Mouse (Mus musculus): ENCODE data around the gene Slc30a1. TPM values are rescaled to one million over a fixed set of nuclear protein-coding genes. Genes with fewer than 3 reads are reported as not detected.

Gene Slc30a1
- polyA plus RNA-seq, 1 experiment from 2014 or later = 2.3 TPM

DNA sequence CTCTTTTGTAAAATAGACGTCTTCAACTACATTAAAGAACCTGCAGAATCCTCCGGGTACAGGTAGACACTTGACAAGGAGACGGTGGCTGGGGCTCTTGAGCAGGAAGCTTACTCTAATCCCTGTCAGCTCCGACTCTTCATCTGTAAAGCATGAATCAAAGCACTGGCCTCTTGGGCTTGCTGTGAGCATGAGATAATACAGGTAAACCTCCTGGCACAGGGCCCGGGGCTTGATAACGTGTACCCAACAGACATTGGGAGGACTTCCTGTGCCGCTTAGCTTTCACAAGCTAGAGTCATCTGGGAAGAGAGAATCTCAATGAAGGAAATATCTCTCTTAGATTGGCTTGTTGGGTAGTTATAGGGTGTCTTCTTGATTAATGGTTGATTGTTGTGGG, 31.6 kb upstream of the Slc30a1 start:
- Histone ChIP-seq H3K4me2 (ENCODE audit: low read length) (no peak overlapping the region), H3K4me1 (ENCODE audit: control insufficient read depth, insufficient read depth, low read length) (no peaks in the 10 kb centered on the region), H3K27me3 (ENCODE audit: control insufficient read depth, insufficient read depth, low read depth, low read length) (no peaks in the 10 kb centered on the region), H3K9me3 (replicated peaks; ENCODE audit: control insufficient read depth, low read length, poor library complexity, severe bottlenecking) (no peaks in the 10 kb centered on the region), H3K4me3 (ENCODE audit: low read depth, low read length) (no peak overlapping the region), H3K27ac (ENCODE audit: low read length) (no peak overlapping the region), H3K9ac (ENCODE audit: low read depth, low read length) (no peak overlapping the region), H3K36me3 (ENCODE audit: control insufficient read depth, insufficient read depth, low read length) (no peaks in the 10 kb centered on the region)
- 84% methylated on average over 7 of the region's 7 CpGs for WGBS
- ATAC-seq = no peak

DNA sequence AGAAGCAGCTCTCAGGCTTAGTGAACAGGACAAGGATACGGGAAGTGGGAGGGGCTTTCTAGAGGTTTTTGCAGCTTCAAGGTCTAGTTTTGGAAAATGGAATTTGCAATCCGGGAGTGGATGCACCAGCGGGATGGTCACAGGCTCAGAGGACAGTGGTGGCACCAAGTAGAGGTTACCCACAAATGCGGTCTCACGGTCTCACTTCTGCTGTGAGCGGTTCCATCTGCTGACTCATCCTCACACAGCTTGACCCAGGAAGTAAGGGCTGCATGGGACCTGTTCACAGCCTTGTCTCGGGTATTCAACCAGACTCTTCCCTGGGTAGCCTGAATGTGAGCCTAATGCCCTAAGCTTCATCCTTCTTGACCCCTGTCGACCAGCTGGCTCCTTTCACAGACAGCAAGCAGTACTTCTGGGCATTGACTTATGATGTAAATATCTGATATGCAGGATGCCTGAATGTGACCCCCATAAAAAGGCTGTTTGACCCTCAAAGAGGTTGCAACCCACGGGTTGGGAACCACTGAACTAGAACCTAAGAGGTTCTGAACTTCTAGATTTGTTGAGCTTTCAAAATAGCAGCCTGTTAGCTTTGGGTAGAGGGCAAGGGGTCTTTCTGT, 30.8 kb upstream of the Slc30a1 start:
- H3K9ac ChIP-seq (ENCODE audit: low read depth, low read length) = no peak overlapping the region
- H3K27ac ChIP-seq (ENCODE audit: low read length) = no peak overlapping the region
- H3K27me3 ChIP-seq (ENCODE audit: control insufficient read depth, insufficient read depth, low read depth, low read length) = no peaks in the 10 kb centered on the region
- WGBS = 81% methylated on average over 9 of the region's 9 CpGs
- H3K4me1 ChIP-seq (ENCODE audit: control insufficient read depth, insufficient read depth, low read length) = no peaks in the 10 kb centered on the region
- H3K4me2 ChIP-seq (ENCODE audit: low read length) = no peak overlapping the region
- no peak for ATAC-seq
- no peaks in the 10 kb centered on the region for H3K9me3 ChIP-seq (replicated peaks; ENCODE audit: control insufficient read depth, low read length, poor library complexity, severe bottlenecking)
- H3K4me3 ChIP-seq (ENCODE audit: low read depth, low read length) = no peak overlapping the region
- H3K36me3 ChIP-seq (ENCODE audit: control insufficient read depth, insufficient read depth, low read length) = no peaks in the 10 kb centered on the region

DNA sequence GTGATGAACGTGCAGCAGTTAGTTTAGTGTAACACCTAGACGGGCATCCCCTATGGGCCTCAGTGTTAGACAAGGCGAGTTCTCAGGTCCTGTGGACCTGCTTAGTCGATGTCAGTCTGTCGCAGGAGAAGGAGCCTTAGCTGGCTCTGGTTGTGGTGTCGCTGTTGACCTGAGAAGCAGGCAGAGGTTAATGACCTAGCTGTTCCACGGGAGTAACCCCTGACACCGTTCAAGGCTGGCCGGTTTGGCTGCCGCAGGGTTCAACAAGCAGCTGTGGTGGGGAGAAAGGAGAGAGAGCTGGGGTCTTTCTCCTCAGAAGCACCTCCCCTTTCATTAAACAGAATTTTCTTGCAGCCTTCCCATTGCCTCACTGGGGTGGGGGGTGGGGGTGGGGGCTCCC, 28.9 kb upstream of the Slc30a1 start:
- no peak for ATAC-seq

DNA sequence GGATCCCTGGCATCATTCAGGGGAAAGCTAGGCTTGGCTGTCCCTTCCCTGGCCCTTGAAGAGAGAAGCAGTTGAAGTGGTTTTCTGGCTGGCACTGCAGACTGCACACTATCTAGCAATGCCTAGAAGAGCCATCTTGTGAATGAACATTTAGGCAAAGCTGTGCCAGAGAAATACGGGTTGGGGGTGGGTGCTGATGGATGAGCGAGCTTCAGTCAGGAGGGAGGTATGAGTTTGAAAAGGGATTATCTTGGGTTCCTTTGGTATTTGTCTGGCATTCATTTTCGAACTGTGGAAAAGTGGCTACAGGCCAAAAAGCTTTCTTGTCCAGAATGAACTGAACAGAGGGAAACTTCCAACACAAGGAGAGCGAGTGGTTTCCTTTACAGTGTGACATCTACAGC, 28.0 kb upstream of the Slc30a1 start:
- Histone ChIP-seq H3K4me2 (ENCODE audit: low read length) (no peak overlapping the region), H3K9me3 (replicated peaks; ENCODE audit: control insufficient read depth, low read length, poor library complexity, severe bottlenecking) (no peaks in the 10 kb centered on the region), H3K27me3 (ENCODE audit: control insufficient read depth, insufficient read depth, low read depth, low read length) (no peaks in the 10 kb centered on the region), H3K4me3 (ENCODE audit: low read depth, low read length) (no peak overlapping the region), H3K4me1 (ENCODE audit: control insufficient read depth, insufficient read depth, low read length) (no peaks in the 10 kb centered on the region), H3K36me3 (ENCODE audit: control insufficient read depth, insufficient read depth, low read length) (no peaks in the 10 kb centered on the region), H3K27ac (ENCODE audit: low read length) (no peak overlapping the region), H3K9ac (ENCODE audit: low read depth, low read length) (no peak overlapping the region)
- 46% methylated on average over 4 of the region's 4 CpGs for WGBS
- ATAC-seq = no peak

More for the DNA sequence above, 28.9 kb upstream of the Slc30a1 start:
- WGBS = 75% methylated on average over 10 of the region's 10 CpGs
- Histone ChIP-seq H3K4me2 (ENCODE audit: low read length) (no peak overlapping the region), H3K9ac (ENCODE audit: low read depth, low read length) (no peak overlapping the region), H3K27me3 (ENCODE audit: control insufficient read depth, insufficient read depth, low read depth, low read length) (no peaks in the 10 kb centered on the region), H3K4me1 (ENCODE audit: control insufficient read depth, insufficient read depth, low read length) (no peaks in the 10 kb centered on the region), H3K9me3 (replicated peaks; ENCODE audit: control insufficient read depth, low read length, poor library complexity, severe bottlenecking) (no peaks in the 10 kb centered on the region), H3K36me3 (ENCODE audit: control insufficient read depth, insufficient read depth, low read length) (no peaks in the 10 kb centered on the region), H3K27ac (ENCODE audit: low read length) (no peak overlapping the region), H3K4me3 (ENCODE audit: low read depth, low read length) (no peak overlapping the region)

DNA sequence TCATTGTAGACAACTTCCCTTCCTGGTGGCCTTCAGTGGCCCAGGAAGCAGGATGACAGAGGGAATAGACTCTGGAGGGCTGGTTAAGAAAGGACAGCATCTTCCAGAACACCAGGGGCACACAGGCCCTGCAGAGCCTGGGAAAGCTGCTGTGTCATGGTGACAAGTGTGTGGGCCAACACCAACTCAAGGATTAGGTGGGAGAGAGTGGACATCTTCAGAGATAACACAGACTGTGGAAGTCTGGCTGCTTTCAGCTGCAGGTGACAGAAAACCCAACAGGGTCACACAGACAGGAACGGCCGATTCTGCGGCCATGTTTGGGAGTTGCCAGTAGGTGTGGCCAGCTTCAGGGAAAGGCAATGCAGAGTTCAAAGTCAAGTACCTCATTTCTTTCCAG, 26.3 kb upstream of the Slc30a1 start:
- Histone ChIP-seq H3K9me3 (replicated peaks; ENCODE audit: control insufficient read depth, low read length, poor library complexity, severe bottlenecking) (no peaks in the 10 kb centered on the region), H3K4me3 (ENCODE audit: low read depth, low read length) (no peak overlapping the region), H3K9ac (ENCODE audit: low read depth, low read length) (no peak overlapping the region), H3K27me3 (ENCODE audit: control insufficient read depth, insufficient read depth, low read depth, low read length) (no peaks in the 10 kb centered on the region), H3K27ac (ENCODE audit: low read length) (no peak overlapping the region), H3K4me2 (ENCODE audit: low read length) (no peak overlapping the region), H3K36me3 (ENCODE audit: control insufficient read depth, insufficient read depth, low read length) (no peaks in the 10 kb centered on the region), H3K4me1 (ENCODE audit: control insufficient read depth, insufficient read depth, low read length) (no peaks in the 10 kb centered on the region)
- no peak for ATAC-seq
- 97% methylated on average over 3 of the region's 3 CpGs for WGBS

DNA sequence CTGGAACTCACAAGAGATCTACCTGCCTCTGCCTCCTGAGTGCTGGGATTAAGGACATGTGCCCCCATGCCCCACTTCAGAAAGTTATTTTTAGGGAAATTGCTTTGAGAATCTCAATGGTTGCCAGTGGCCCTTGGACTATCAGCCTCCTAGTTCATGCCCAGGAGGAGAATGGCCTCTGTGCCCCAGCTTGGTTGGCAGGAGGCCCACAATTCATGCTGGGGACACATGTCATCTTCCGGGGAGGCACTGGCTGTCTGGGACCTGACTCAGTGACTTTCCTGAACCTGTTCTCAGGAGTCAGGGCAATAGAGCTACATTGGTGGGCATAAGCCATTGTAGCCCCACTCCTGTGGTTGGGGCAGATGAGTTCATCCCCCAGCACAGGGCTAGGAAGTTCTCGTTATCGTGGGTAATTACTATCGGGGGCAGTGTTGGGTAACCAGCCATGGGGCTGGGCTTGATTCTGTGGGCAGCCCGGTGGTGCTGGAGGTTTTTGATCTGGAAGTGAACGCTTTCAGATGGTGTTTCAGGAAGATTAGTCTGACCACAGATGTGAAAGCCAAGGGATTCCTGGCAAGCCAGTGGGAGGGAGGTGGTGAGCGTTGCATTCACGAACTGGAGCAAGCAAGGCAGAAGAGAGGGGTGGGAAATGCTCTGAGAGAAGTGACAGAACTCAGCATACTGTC, 25.5 kb upstream of the Slc30a1 start:
- no peak overlapping the region for H3K4me2 ChIP-seq (ENCODE audit: low read length)
- ATAC-seq = no peak
- H3K27me3 ChIP-seq (ENCODE audit: control insufficient read depth, insufficient read depth, low read depth, low read length) = no peaks in the 10 kb centered on the region
- H3K4me3 ChIP-seq (ENCODE audit: low read depth, low read length) = no peak overlapping the region
- H3K9ac ChIP-seq (ENCODE audit: low read depth, low read length) = no peak overlapping the region
- H3K27ac ChIP-seq (ENCODE audit: low read length) = no peak overlapping the region
- WGBS = 67% methylated on average over 8 of the region's 8 CpGs
- H3K4me1 ChIP-seq (ENCODE audit: control insufficient read depth, insufficient read depth, low read length) = no peaks in the 10 kb centered on the region
- H3K36me3 ChIP-seq (ENCODE audit: control insufficient read depth, insufficient read depth, low read length) = no peaks in the 10 kb centered on the region
- no peaks in the 10 kb centered on the region for H3K9me3 ChIP-seq (replicated peaks; ENCODE audit: control insufficient read depth, low read length, poor library complexity, severe bottlenecking)

DNA sequence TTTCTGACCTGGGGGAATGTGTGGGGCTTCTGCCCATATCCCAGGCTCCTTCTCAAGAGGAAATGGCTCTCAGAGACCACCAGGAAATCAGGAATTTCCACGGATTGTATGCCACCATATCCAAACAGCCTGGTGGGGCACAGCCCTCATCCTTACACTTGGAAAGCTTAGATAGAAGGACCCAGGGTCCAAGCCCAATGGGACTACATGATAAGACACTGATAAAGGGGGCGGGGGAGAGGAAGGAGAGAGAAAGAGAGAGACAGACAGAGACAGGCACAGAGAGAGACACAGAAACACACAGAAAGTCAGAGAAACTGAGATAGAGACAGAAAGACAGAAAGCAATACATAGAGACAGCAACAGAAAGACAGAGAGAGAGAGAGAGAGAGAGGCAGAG, 24.9 kb upstream of the Slc30a1 start:
- Histone ChIP-seq H3K9me3 (replicated peaks; ENCODE audit: control insufficient read depth, low read length, poor library complexity, severe bottlenecking) (no peaks in the 10 kb centered on the region), H3K9ac (ENCODE audit: low read depth, low read length) (no peak overlapping the region), H3K4me3 (ENCODE audit: low read depth, low read length) (no peak overlapping the region), H3K4me2 (ENCODE audit: low read length) (no peak overlapping the region), H3K27me3 (ENCODE audit: control insufficient read depth, insufficient read depth, low read depth, low read length) (no peaks in the 10 kb centered on the region), H3K27ac (ENCODE audit: low read length) (no peak overlapping the region), H3K36me3 (ENCODE audit: control insufficient read depth, insufficient read depth, low read length) (no peaks in the 10 kb centered on the region), H3K4me1 (ENCODE audit: control insufficient read depth, insufficient read depth, low read length) (no peaks in the 10 kb centered on the region)
- ATAC-seq = no peak
- 69% methylated on average over 2 of the region's 2 CpGs for WGBS

DNA sequence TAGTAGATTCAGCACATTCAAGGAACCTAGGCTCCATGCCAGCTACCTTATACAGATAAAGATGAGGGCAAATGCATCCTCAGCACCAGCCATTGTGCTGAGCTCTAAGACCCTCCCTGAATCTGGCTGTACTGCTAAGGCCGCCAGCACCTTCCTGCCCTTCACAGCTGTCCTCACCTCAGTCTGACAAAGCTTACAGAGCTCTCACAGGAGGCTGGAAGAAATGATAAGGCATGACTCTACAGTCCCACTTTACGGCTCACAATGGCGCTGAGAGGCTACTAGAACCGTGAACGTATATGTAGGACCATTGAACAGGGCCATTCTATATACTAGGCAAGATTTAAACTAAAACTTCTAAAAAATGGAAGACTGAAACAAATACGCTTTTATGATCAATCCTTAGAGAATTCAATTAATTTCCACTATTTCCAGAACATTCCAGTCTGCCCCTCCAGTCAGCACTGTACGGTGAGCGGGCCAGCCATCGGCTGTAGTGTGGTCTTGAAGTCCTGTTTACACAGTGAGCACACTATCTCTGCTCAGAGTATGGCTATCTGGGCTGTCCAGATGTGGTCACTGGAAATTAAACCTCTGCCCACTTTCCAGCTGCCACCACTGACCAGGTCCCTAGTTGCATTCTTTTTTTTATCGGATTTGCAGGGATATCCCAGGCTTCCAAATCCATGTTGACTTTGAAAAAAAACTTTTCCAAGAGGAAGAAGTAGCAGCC, 23.9 kb upstream of the Slc30a1 start:
- no peak overlapping the region for H3K9ac ChIP-seq (ENCODE audit: low read depth, low read length)
- H3K4me3 ChIP-seq (ENCODE audit: low read depth, low read length) = no peak overlapping the region
- no peaks in the 10 kb centered on the region for H3K27me3 ChIP-seq (ENCODE audit: control insufficient read depth, insufficient read depth, low read depth, low read length)
- no peaks in the 10 kb centered on the region for H3K36me3 ChIP-seq (ENCODE audit: control insufficient read depth, insufficient read depth, low read length)
- H3K4me1 ChIP-seq (ENCODE audit: control insufficient read depth, insufficient read depth, low read length) = no peaks in the 10 kb centered on the region
- no peak for ATAC-seq
- 94% methylated on average over 10 of the region's 10 CpGs for WGBS
- no peaks in the 10 kb centered on the region for H3K9me3 ChIP-seq (replicated peaks; ENCODE audit: control insufficient read depth, low read length, poor library complexity, severe bottlenecking)
- no peak overlapping the region for H3K4me2 ChIP-seq (ENCODE audit: low read length)
- H3K27ac ChIP-seq (ENCODE audit: low read length) = no peak overlapping the region

DNA sequence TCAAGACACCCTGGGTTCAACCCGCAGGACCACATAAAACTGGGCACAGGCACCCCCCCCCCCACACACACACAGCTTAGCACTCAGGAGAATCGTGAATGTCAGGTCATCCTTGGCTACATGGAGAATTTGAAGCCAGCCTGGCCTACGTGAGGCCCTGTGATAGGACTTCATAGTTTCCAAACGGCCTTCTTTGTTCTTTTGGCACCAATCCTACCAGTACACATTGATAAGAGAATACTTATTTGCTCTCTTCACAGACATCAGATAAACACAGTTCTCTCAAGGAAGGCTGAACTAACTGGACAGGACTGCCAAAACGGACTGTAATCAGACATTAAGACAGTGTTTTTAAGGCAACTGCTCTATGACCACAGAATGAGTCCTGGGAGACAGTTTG, 22.9 kb upstream of the Slc30a1 start:
- H3K4me1 ChIP-seq (ENCODE audit: control insufficient read depth, insufficient read depth, low read length) = no peaks in the 10 kb centered on the region
- 67% methylated on average over 5 of the region's 5 CpGs for WGBS
- H3K9ac ChIP-seq (ENCODE audit: low read depth, low read length) = no peak overlapping the region
- no peak overlapping the region for H3K4me3 ChIP-seq (ENCODE audit: low read depth, low read length)
- H3K9me3 ChIP-seq (replicated peaks; ENCODE audit: control insufficient read depth, low read length, poor library complexity, severe bottlenecking) = no peaks in the 10 kb centered on the region
- H3K27me3 ChIP-seq (ENCODE audit: control insufficient read depth, insufficient read depth, low read depth, low read length) = no peaks in the 10 kb centered on the region
- no peak overlapping the region for H3K4me2 ChIP-seq (ENCODE audit: low read length)
- H3K36me3 ChIP-seq (ENCODE audit: control insufficient read depth, insufficient read depth, low read length) = no peaks in the 10 kb centered on the region
- no peak overlapping the region for H3K27ac ChIP-seq (ENCODE audit: low read length)
- ATAC-seq = no peak

Data from midbrain, embryonic 16.5 days (tissue).